Comparison of ENCODE assay signal across 8 mouse cellular contexts in genomic region chr5:113114264-113115225, GRCm38 (mm10). TPM values are rescaled to one million over a fixed set of nuclear protein-coding genes. Genes with fewer than 3 reads are reported as not detected.
DNase-seq lines count a peak whose midpoint lies in the region; ATAC-seq and TF ChIP-seq lines count a peak whose summit lies in the region.

No protein-coding gene starts in this region.

- H3K9me3 ChIP-seq in lung, embryonic 15.5 days: no peaks in the 10 kb centered on the region
- no peaks in the 10 kb centered on the region for H3K9me3 ChIP-seq in embryonic facial prominence, embryonic 13.5 days
- H3K9me3 ChIP-seq in intestine, embryonic 16.5 days (ENCODE audit: control insufficient read depth, low read length): no peaks in the 10 kb centered on the region
- no peaks in the 10 kb centered on the region for H3K9me3 ChIP-seq in hindbrain, postnatal 0 days (ENCODE audit: low read length)

- H3K4me2 ChIP-seq in lung, embryonic 15.5 days: no peak overlapping the region
- H3K4me2 ChIP-seq in embryonic facial prominence, embryonic 13.5 days: 0 out of 2 replicates have a peak overlapping the region, but pooled peaks have one; percentile 5
- no peak overlapping the region for H3K4me2 ChIP-seq in intestine, embryonic 16.5 days (ENCODE audit: low read depth, low read length)
- H3K4me2 ChIP-seq in hindbrain, postnatal 0 days (ENCODE audit: low read depth, low read length): no peak overlapping the region

- H3K4me1 ChIP-seq in lung, embryonic 15.5 days: peaks cover 51% of the 10 kb centered on the region
- H3K4me1 ChIP-seq in embryonic facial prominence, embryonic 13.5 days: peaks cover 47% of the 10 kb centered on the region
- peaks cover 56% of the 10 kb centered on the region for H3K4me1 ChIP-seq in intestine, embryonic 16.5 days (ENCODE audit: control insufficient read depth, insufficient read depth, low read length)
- no peaks in the 10 kb centered on the region for H3K4me1 ChIP-seq in hindbrain, postnatal 0 days (ENCODE audit: insufficient read depth, low read length)

- H3K27ac ChIP-seq in lung, embryonic 15.5 days: peak overlapping the region; percentile 64
- peak overlapping the region; percentile 75 for H3K27ac ChIP-seq in embryonic facial prominence, embryonic 13.5 days
- peak overlapping the region; percentile 72 for H3K27ac ChIP-seq in intestine, embryonic 16.5 days (ENCODE audit: low read length)
- no peak overlapping the region for H3K27ac ChIP-seq in hindbrain, postnatal 0 days

- no peak for ATAC-seq in lung, embryonic 15.5 days (ENCODE audit: borderline replicate concordance, extremely low read depth, low FRiP score, low TSS enrichment)
- ATAC-seq in embryonic facial prominence, embryonic 13.5 days (ENCODE audit: insufficient number of reproducible peaks, insufficient read depth, low FRiP score, low TSS enrichment, low read depth): no peak
- no peak for ATAC-seq in intestine, embryonic 16.5 days
- ATAC-seq in hindbrain, postnatal 0 days: no peak

- H3K27me3 ChIP-seq in lung, embryonic 15.5 days: no peaks in the 10 kb centered on the region
- no peaks in the 10 kb centered on the region for H3K27me3 ChIP-seq in embryonic facial prominence, embryonic 13.5 days
- H3K27me3 ChIP-seq in intestine, embryonic 16.5 days (replicated peaks; ENCODE audit: control insufficient read depth, insufficient read depth, low read length): no peaks in the 10 kb centered on the region
- H3K27me3 ChIP-seq in hindbrain, postnatal 0 days (ENCODE audit: insufficient read depth, low read length): no peaks in the 10 kb centered on the region

- H3K4me3 ChIP-seq in lung, embryonic 15.5 days: no peak overlapping the region
- no peak overlapping the region for H3K4me3 ChIP-seq in embryonic facial prominence, embryonic 13.5 days
- no peak overlapping the region for H3K4me3 ChIP-seq in intestine, embryonic 16.5 days (ENCODE audit: low read length)
- no peak overlapping the region for H3K4me3 ChIP-seq in hindbrain, postnatal 0 days (ENCODE audit: low read length)

- no peak overlapping the region for H3K9ac ChIP-seq in lung, embryonic 15.5 days
- H3K9ac ChIP-seq in embryonic facial prominence, embryonic 13.5 days: 0 out of 2 replicates have a peak overlapping the region, but pooled peaks have one; percentile 36
- peak overlapping the region; percentile 38 for H3K9ac ChIP-seq in intestine, embryonic 16.5 days (ENCODE audit: low read depth, low read length)
- H3K9ac ChIP-seq in hindbrain, postnatal 0 days (replicated peaks; ENCODE audit: low read length): no peak overlapping the region

- WGBS in lung, embryonic 15.5 days: 37% methylated on average over 20 of the region's 20 CpGs
- WGBS in embryonic facial prominence, embryonic 13.5 days: 28% methylated on average over 20 of the region's 20 CpGs
- 33% methylated on average over 20 of the region's 20 CpGs for WGBS in intestine, embryonic 16.5 days
- 49% methylated on average over 20 of the region's 20 CpGs for WGBS in hindbrain, postnatal 0 days

- TF ChIP-seq CTCF in hindbrain, postnatal 0 days (IDR thresholded peaks at IDR 0.05; ENCODE audit: low read depth): no peak

- no peak for DNase-seq in lung, postnatal 14 days
- peak; percentile 59 to 63 for DNase-seq in right cerebral cortex, adult 2 months (ENCODE audit: low spot score in 2 of 2)
- DNase-seq in cerebellum, postnatal 36 days: no peak
- DNase-seq in spleen, postnatal 10 days (ENCODE audit: low spot score in 2 of 2): no peak
- DNase-seq in hindbrain, postnatal 0 days (ENCODE audit: low spot score): no peak

- H3K36me3 ChIP-seq in lung, embryonic 15.5 days: no peaks in the 10 kb centered on the region
- H3K36me3 ChIP-seq in embryonic facial prominence, embryonic 13.5 days: no peaks in the 10 kb centered on the region
- H3K36me3 ChIP-seq in intestine, embryonic 16.5 days (ENCODE audit: control insufficient read depth, insufficient read depth, low read length): no peaks in the 10 kb centered on the region
- H3K36me3 ChIP-seq in hindbrain, postnatal 0 days (ENCODE audit: insufficient read depth, low read length): no peaks in the 10 kb centered on the region

RNA-seq across cellular contexts. Expression of gene Crybb3, which starts 33.2 kb away (rescaled TPM):
- polyA plus RNA-seq in lung, embryonic 15.5 days (2015; fragmentation: Nextera tagmentation; extraction: Ambion mirVana): 0.42 and 0.57 TPM in 2 replicates
- polyA plus RNA-seq in embryonic facial prominence, embryonic 13.5 days (2015; fragmentation: Nextera tagmentation; extraction: Ambion mirVana): 1.3 and 2.5 TPM in 2 replicates
- polyA plus RNA-seq in intestine, embryonic 16.5 days (2015; fragmentation: Nextera tagmentation; extraction: Ambion mirVana): 0.35 and 0.56 TPM in 2 replicates
- 1.6 and 5.3 TPM in 2 replicates for total RNA-seq in hindbrain, postnatal 0 days (2014; rRNA removed)
- polyA plus RNA-seq in hindbrain, postnatal 0 days (2015; fragmentation: Nextera tagmentation; extraction: Ambion mirVana): 2.3 and 2.6 TPM in 2 replicates

RNA-seq across cellular contexts. Expression of gene Crybb2, which starts 44.6 kb away (rescaled TPM):
- not detected in 2 replicates for polyA plus RNA-seq in lung, embryonic 15.5 days (2015; fragmentation: Nextera tagmentation; extraction: Ambion mirVana)
- polyA plus RNA-seq in embryonic facial prominence, embryonic 13.5 days (2015; fragmentation: Nextera tagmentation; extraction: Ambion mirVana): not detected in 2 replicates
- not detected in 2 replicates for polyA plus RNA-seq in intestine, embryonic 16.5 days (2015; fragmentation: Nextera tagmentation; extraction: Ambion mirVana)
- not detected in 2 replicates for total RNA-seq in hindbrain, postnatal 0 days (2014; rRNA removed)
- polyA plus RNA-seq in hindbrain, postnatal 0 days (2015; fragmentation: Nextera tagmentation; extraction: Ambion mirVana): not detected in 2 replicates

Comparison
In these comparisons a context has a peak if more than half of its experiments do, and no peak if none do; other contexts are left out.
1. H3K9ac ChIP-seq: peak in embryonic facial prominence, embryonic 13.5 days (single experiment) and intestine, embryonic 16.5 days (single experiment); none in lung, embryonic 15.5 days (single experiment) and hindbrain, postnatal 0 days (single experiment).
2. DNase-seq: peak in right cerebral cortex, adult 2 months (2 of 2); none in lung, postnatal 14 days (single experiment), cerebellum, postnatal 36 days (0 of 2), spleen, postnatal 10 days (0 of 2) and hindbrain, postnatal 0 days (single experiment).